Mouse (Mus musculus) adrenal gland, postnatal 10 days (tissue): ENCODE data around the gene Actrt2. TPM values are rescaled to one million over a fixed set of nuclear protein-coding genes. Genes with fewer than 3 reads are reported as not detected.

Experiments
- DNase-seq: peaks from one replicate; pipeline ENCODE4 v3.0.0; 2021; ENCODE audit warnings: mixed read lengths
- long read RNA-seq, 2 experiments: library from polyadenylated mRNA; stranded (forward); transcript quantifications; one replicate each; pipeline ENCODE4 v2.0.0; 2021
- total RNA-seq, 2 experiments: library from RNA; stranded (reverse); gene quantifications; 2 replicates each; pipeline ENCODE4 v1.2.3; 2021

Gene Actrt2
- not detected for total RNA-seq
- long read RNA-seq, experiment 1, result 0 reads
- long read RNA-seq, experiment 2, result 0 reads

GRCm38 (mm10) chr4:154667767-154668166 lies at the start of gene Actrt2:
Gene Actrt2 (minus strand): TSS chr4:154667867.
- no peak for DNase-seq

GRCm38 (mm10) chr4:154709391-154710107 lies 41.9 kb upstream of the Actrt2 start:
- no peak for DNase-seq

GRCm38 (mm10) chr4:154708811-154709210 lies 41.1 kb upstream of the Actrt2 start:
- no peak for DNase-seq

- DNase-seq, result no peak
Observed at GRCm38 (mm10) chr4:154708223-154708622, 40.6 kb upstream of the Actrt2 start.

GRCm38 (mm10) chr4:154707521-154707920 lies 39.9 kb upstream of the Actrt2 start:
- no peak for DNase-seq

GRCm38 (mm10) chr4:154706442-154706841 lies 38.8 kb upstream of the Actrt2 start:
- no peak for DNase-seq

- DNase-seq, result no peak
Observed at GRCm38 (mm10) chr4:154705681-154706080, 38.0 kb upstream of the Actrt2 start.

GRCm38 (mm10) chr4:154705056-154705455 lies 37.4 kb upstream of the Actrt2 start:
- no peak for DNase-seq

GRCm38 (mm10) chr4:154704591-154704990 lies 36.9 kb upstream of the Actrt2 start:
- DNase-seq, result no peak

- no peak for DNase-seq
Observed at GRCm38 (mm10) chr4:154703426-154704070, 35.9 kb upstream of the Actrt2 start.

- DNase-seq, result no peak
Observed at GRCm38 (mm10) chr4:154702931-154703330, 35.3 kb upstream of the Actrt2 start.

GRCm38 (mm10) chr4:154702186-154702585 lies 34.5 kb upstream of the Actrt2 start:
- no peak for DNase-seq

- no peak for DNase-seq
Observed at GRCm38 (mm10) chr4:154700921-154701412, 33.3 kb upstream of the Actrt2 start.

GRCm38 (mm10) chr4:154700436-154700835 lies 32.8 kb upstream of the Actrt2 start:
- no peak for DNase-seq

- DNase-seq, result no peak
Observed at GRCm38 (mm10) chr4:154699236-154699635, 31.6 kb upstream of the Actrt2 start.

- DNase-seq, result no peak
Observed at GRCm38 (mm10) chr4:154698631-154699030, 31.0 kb upstream of the Actrt2 start.

GRCm38 (mm10) chr4:154698021-154698590 lies 30.4 kb upstream of the Actrt2 start:
- no peak for DNase-seq

GRCm38 (mm10) chr4:154697476-154697875 lies 29.8 kb upstream of the Actrt2 start:
- no peak for DNase-seq

- no peak for DNase-seq
Observed at GRCm38 (mm10) chr4:154696552-154696951, 28.9 kb upstream of the Actrt2 start.

GRCm38 (mm10) chr4:154696146-154696545 lies 28.5 kb upstream of the Actrt2 start:
- DNase-seq, result no peak

- no peak for DNase-seq
Observed at GRCm38 (mm10) chr4:154694361-154694760, 26.7 kb upstream of the Actrt2 start.

- no peak for DNase-seq
Observed at GRCm38 (mm10) chr4:154693348-154694015, 25.8 kb upstream of the Actrt2 start.
